Mouse (Mus musculus): ENCODE results near the gene Whrn. TPM values are rescaled to one million over a fixed set of nuclear protein-coding genes. Genes with fewer than 3 reads are reported as not detected.

Whrn gene
- total RNA-seq, 1 experiment: 5.0 TPM

DNA sequence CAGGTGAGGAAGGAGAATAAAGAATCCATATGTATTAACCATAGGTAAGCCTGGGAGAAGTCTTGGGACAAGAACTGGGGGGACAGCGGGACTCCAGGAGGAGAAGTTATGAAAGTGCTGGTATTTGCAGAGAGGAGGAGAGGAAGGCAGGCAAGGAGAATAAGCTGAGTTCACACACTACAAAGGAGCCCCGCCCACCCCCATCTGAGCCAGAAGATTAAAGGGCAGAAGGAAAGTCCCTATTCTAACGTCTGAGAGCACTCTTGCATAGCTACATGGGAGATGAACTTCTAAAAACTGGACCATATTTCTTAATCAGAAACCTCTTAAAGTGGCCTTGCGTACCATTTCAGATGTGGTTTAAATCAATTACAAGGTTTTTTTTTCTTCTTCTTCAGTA lies 9.3 kb downstream of the Whrn start:
- no peak for DNase-seq (ENCODE audit: low read depth, low spot score)
- Histone ChIP-seq H3K4me3 (ENCODE audit: insufficient read depth in 1 of 2, low read depth in 1 of 2, low read length in 2 of 2, poor library complexity in 1 of 2, severe bottlenecking in 1 of 2) (no peak overlapping the region), H3K9me3 (ENCODE audit: control insufficient read depth, insufficient read depth, low read depth, low read length) (no peaks in the 10 kb centered on the region), H3K36me3 (ENCODE audit: control insufficient read depth, insufficient read depth, low read length, poor library complexity, severe bottlenecking) (no peaks in the 10 kb centered on the region), H3K9ac (ENCODE audit: insufficient read depth, low read depth, low read length, poor library complexity, severe bottlenecking) (no peak overlapping the region), H3K27ac (ENCODE audit: insufficient read depth, low read depth, low read length, poor library complexity, severe bottlenecking) (no peak overlapping the region), H3K4me1 (ENCODE audit: control insufficient read depth in 2 of 2, insufficient read depth in 2 of 2, low read length in 2 of 2, poor library complexity in 1 of 2) (peaks cover 10 to 11% of the 10 kb centered on the region in 2 experiments; a peak in 3 of 4 replicates)
- no peak for TF ChIP-seq ZC3H11A (IDR thresholded peaks at IDR 0.05; ENCODE audit: borderline replicate concordance, low read depth, low read length)
- no peak for TF ChIP-seq MAFK (IDR thresholded peaks at IDR 0.05; ENCODE audit: insufficient read depth, low read depth, low read length)
- TF ChIP-seq CHD2 (IDR thresholded peaks at IDR 0.05; ENCODE audit: low read depth, low read length): no peak
- no peak for TF ChIP-seq HCFC1 (IDR thresholded peaks at IDR 0.05; ENCODE audit: borderline replicate concordance, insufficient read depth, low read length)
- TF ChIP-seq ZNF384 (IDR thresholded peaks at IDR 0.05; ENCODE audit: low read depth, low read length): no peak
- in situ Hi-C loops (cut with MboI; ENCODE audit: low sequenced_read_pairs in 2 of 2, unreplicated experiment in 2 of 2): no loop called here

- TF ChIP-seq ZC3H11A (IDR thresholded peaks at IDR 0.05; ENCODE audit: borderline replicate concordance, low read depth, low read length): no peak
- no peak for TF ChIP-seq ZNF384 (IDR thresholded peaks at IDR 0.05; ENCODE audit: low read depth, low read length)
- TF ChIP-seq CHD2 (IDR thresholded peaks at IDR 0.05; ENCODE audit: low read depth, low read length): no peak
- TF ChIP-seq HCFC1 (IDR thresholded peaks at IDR 0.05; ENCODE audit: borderline replicate concordance, insufficient read depth, low read length): no peak
- peaks cover 13 to 19% of the 10 kb centered on the region in 2 experiments; a peak in 3 of 4 replicates for H3K4me1 ChIP-seq (ENCODE audit: control insufficient read depth in 2 of 2, insufficient read depth in 2 of 2, low read length in 2 of 2, poor library complexity in 1 of 2)
- H3K36me3 ChIP-seq (ENCODE audit: control insufficient read depth, insufficient read depth, low read length, poor library complexity, severe bottlenecking): no peaks in the 10 kb centered on the region
- H3K9me3 ChIP-seq (ENCODE audit: control insufficient read depth, insufficient read depth, low read depth, low read length): no peaks in the 10 kb centered on the region
- H3K4me3 ChIP-seq (ENCODE audit: insufficient read depth in 1 of 2, low read depth in 1 of 2, low read length in 2 of 2, poor library complexity in 1 of 2, severe bottlenecking in 1 of 2): no peak overlapping the region
- in situ Hi-C loops (cut with MboI; ENCODE audit: low sequenced_read_pairs in 2 of 2, unreplicated experiment in 2 of 2): no loop called here
- DNase-seq (ENCODE audit: low read depth, low spot score): no peak
- no peak overlapping the region for H3K9ac ChIP-seq (ENCODE audit: insufficient read depth, low read depth, low read length, poor library complexity, severe bottlenecking)
- H3K27ac ChIP-seq (ENCODE audit: insufficient read depth, low read depth, low read length, poor library complexity, severe bottlenecking): no peak overlapping the region
Measured at GRCm38 (mm10) chr4:63483741-63484140, 12.1 kb downstream of the Whrn start.

GRCm38 (mm10) chr4:63480845-63481167 lies 15.0 kb downstream of the Whrn start:
- no peak for DNase-seq (ENCODE audit: low read depth, low spot score)
- in situ Hi-C loops (cut with MboI; ENCODE audit: low sequenced_read_pairs in 2 of 2, unreplicated experiment in 2 of 2): no loop called here
- H3K9ac ChIP-seq (ENCODE audit: insufficient read depth, low read depth, low read length, poor library complexity, severe bottlenecking): no peak overlapping the region
- no peaks in the 10 kb centered on the region for H3K9me3 ChIP-seq (ENCODE audit: control insufficient read depth, insufficient read depth, low read depth, low read length)
- no peak overlapping the region for H3K27ac ChIP-seq (ENCODE audit: insufficient read depth, low read depth, low read length, poor library complexity, severe bottlenecking)
- TF ChIP-seq ZNF384 (IDR thresholded peaks at IDR 0.05; ENCODE audit: low read depth, low read length): no peak
- TF ChIP-seq HCFC1 (IDR thresholded peaks at IDR 0.05; ENCODE audit: borderline replicate concordance, insufficient read depth, low read length): no peak
- TF ChIP-seq CHD2 (IDR thresholded peaks at IDR 0.05; ENCODE audit: low read depth, low read length): no peak
- TF ChIP-seq MAFK (IDR thresholded peaks at IDR 0.05; ENCODE audit: insufficient read depth, low read depth, low read length): no peak
- TF ChIP-seq ZC3H11A (IDR thresholded peaks at IDR 0.05; ENCODE audit: borderline replicate concordance, low read depth, low read length): no peak
- no peak overlapping the region for H3K4me3 ChIP-seq (ENCODE audit: insufficient read depth in 1 of 2, low read depth in 1 of 2, low read length in 2 of 2, poor library complexity in 1 of 2, severe bottlenecking in 1 of 2)
- H3K36me3 ChIP-seq (ENCODE audit: control insufficient read depth, insufficient read depth, low read length, poor library complexity, severe bottlenecking): no peaks in the 10 kb centered on the region
- H3K4me1 ChIP-seq (ENCODE audit: control insufficient read depth in 2 of 2, insufficient read depth in 2 of 2, low read length in 2 of 2, poor library complexity in 1 of 2): peaks cover 11 to 29% of the 10 kb centered on the region in 2 experiments

DNA sequence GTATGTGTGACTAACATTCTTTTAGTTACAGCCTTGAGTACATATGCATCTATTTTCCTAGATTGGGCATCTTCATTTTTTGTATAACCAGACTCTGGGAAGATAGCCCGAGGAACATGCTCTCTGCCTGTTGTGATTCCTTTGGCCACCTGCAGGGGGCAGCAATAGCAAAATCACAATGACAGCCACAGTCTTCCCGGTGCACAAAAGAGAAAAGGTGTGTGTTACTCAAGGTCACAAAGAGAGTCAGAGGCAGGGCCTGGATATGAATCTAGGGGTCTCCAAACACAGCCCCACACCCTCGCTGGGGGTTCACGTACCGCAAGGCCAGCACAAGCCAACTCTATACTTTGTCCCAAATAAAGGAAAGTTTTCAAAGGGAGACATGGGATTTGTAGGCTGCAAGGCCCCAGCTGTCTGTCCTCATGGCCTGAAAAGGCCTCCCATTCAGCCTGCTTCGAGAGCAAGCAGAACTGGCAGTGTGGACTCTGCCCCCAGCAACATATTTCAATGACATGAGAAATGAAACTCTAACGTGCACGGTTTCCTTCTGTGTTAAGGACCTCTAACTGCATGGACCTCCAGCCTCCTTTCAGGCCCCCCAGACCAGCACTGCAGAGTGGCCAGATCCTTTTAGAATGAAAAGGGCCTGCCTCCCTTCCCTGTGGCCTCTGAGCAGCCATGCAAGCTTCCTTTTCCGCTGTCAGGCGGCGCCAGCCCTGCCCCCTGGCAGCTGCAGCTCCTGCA lies 15.5 kb downstream of the Whrn start:
- Histone ChIP-seq H3K36me3 (ENCODE audit: control insufficient read depth, insufficient read depth, low read length, poor library complexity, severe bottlenecking) (no peaks in the 10 kb centered on the region), H3K9ac (ENCODE audit: insufficient read depth, low read depth, low read length, poor library complexity, severe bottlenecking) (no peak overlapping the region), H3K27ac (ENCODE audit: insufficient read depth, low read depth, low read length, poor library complexity, severe bottlenecking) (no peak overlapping the region), H3K9me3 (ENCODE audit: control insufficient read depth, insufficient read depth, low read depth, low read length) (no peaks in the 10 kb centered on the region), H3K4me1 (ENCODE audit: control insufficient read depth in 2 of 2, insufficient read depth in 2 of 2, low read length in 2 of 2, poor library complexity in 1 of 2) (peaks cover 11 to 29% of the 10 kb centered on the region in 2 experiments), H3K4me3 (ENCODE audit: insufficient read depth in 1 of 2, low read depth in 1 of 2, low read length in 2 of 2, poor library complexity in 1 of 2, severe bottlenecking in 1 of 2) (no peak overlapping the region)
- in situ Hi-C loops (cut with MboI; ENCODE audit: low sequenced_read_pairs in 2 of 2, unreplicated experiment in 2 of 2): no loop called here
- no peak for DNase-seq (ENCODE audit: low read depth, low spot score)
- no peak for TF ChIP-seq CHD2 (IDR thresholded peaks at IDR 0.05; ENCODE audit: low read depth, low read length)
- no peak for TF ChIP-seq HCFC1 (IDR thresholded peaks at IDR 0.05; ENCODE audit: borderline replicate concordance, insufficient read depth, low read length)
- TF ChIP-seq ZNF384 (IDR thresholded peaks at IDR 0.05; ENCODE audit: low read depth, low read length): no peak
- no peak for TF ChIP-seq ZC3H11A (IDR thresholded peaks at IDR 0.05; ENCODE audit: borderline replicate concordance, low read depth, low read length)
- no peak for TF ChIP-seq MAFK (IDR thresholded peaks at IDR 0.05; ENCODE audit: insufficient read depth, low read depth, low read length)

Data from ES-E14 (cell line).